Mouse (Mus musculus): ENCODE measurements around the gene Egfr.

Gene Egfr

DNA sequence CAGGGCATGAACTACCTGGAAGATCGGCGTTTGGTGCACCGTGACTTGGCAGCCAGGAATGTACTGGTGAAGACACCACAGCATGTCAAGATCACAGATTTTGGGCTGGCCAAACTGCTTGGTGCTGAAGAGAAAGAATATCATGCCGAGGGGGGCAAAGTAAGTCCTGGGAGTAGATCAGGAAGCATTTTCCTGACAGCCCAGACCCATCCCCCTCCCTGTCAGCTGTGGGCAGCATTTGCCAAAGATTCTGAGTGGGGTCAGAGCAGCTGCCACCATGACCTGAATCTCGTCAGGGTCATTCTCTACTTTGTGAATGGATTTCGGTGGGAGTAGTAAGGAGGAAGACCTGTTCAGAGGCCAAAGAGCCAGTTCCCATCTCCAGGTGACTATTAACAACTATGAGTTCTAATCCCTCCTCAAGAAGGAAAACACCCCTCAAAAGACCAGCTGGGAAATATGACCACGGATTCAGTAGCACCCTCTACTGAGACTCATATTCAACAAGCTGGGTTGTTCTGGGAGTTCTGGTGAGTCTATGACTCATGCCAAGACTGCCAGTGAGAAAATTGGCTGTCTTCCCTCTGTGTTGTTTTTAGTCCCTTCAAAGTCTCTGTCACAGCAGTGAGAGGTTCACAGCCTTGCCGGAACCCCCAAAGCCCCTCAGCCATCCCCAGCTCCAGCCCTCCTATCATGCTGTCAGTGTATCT, 152.5 kb downstream of the Egfr start:
- DNase-seq = no peak

DNA sequence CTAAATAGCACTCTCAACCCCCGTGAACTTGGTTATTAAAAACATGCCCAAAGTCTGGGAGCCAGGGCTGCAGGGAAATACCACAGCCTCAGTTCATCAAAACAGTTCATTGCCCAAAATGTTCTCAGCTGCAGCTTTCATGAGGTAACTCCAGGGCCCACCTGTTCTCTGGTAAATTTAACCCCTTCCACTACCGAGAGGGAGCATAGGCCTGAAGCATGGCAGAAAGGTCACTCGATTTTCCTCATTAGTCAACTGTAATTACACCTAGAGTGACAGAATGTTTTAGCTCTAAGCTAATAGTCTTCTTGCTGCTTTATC, 153.0 kb downstream of the Egfr start:
- no peak for DNase-seq

DNA sequence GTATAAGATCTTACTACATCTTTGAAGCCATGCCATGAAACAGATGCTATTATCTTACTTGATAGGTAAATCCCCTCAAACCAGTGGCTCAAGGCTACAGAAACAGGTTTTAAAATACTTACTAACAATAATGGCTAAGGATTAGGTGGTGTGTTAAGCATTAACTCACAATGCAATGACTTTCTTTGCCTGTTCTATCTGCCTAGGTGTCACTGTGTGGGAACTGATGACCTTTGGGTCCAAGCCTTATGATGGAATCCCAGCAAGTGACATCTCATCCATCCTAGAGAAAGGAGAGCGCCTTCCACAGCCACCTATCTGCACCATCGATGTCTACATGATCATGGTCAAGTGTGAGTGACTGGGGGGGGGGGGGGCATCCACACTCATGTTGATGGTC, 154.5 kb downstream of the Egfr start:
- no peak for DNase-seq

DNA sequence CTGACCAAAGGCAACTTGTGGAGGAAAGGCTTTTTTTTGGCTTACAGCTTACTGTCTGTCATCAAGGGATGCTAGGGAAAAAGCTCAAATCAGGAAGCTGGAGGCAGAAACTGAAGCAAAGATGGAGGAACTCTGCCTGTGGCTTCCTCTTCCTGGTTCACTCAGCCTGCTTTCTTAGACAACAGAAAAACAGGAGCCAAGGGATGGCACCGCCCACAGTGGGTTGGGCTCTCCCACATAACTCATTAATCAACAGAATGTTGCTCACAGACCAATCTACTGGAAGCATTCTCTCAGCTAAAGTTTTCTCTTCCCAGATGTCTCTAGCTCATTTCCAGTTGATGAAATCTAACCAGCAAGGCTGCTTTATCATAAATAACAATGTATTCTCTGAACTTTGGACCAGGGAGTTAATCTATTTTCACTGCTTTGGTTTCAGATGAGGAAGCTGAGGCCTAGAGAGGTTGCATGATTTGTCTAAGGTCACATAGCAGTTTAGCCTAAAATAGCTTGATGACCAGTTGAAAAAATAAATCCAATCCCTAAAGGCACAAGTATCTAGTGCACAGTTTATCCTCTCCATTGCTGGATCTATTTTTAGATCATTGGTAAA, 155.6 kb downstream of the Egfr start:
- DNase-seq = no peak

DNA sequence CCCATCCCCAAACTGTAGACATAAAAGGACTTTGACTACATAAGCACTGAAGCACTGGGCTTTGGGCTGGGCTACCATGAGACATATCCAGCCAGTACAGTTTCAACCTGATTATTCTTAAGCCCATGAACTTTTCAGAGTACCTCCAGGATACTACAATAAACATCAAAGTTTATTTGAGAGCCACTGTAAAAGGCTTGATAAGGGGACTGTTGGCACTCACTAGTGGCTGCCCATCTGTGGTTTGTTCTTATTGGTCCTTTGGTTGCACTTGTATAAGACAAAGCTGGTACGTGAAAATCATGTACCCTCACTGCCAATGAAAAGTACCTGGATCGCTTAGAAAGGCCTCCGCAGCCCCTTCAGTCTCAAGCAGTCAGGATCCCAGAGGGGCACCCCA, 162.8 kb downstream of the Egfr start:
- DNase-seq = no peak

DNA sequence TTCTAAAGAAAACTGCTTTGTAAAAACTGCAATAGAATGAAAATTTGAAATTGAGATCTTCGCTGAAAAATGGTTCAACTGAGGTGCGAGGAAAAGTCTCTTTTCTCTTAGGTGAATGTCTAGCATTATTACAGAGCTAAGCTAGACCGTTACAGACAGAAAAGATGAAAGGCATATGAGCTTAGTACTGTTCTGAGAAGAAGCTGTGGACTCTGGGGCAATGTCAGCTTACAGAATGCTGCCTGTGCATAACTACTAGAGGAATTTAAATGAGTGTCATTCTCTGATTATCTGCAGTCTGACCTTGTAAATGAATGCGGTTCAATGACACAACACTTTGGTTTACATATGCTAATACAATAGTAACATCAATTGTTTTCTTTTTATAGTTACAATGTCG, 163.8 kb downstream of the Egfr start:
- no peak for DNase-seq

DNA sequence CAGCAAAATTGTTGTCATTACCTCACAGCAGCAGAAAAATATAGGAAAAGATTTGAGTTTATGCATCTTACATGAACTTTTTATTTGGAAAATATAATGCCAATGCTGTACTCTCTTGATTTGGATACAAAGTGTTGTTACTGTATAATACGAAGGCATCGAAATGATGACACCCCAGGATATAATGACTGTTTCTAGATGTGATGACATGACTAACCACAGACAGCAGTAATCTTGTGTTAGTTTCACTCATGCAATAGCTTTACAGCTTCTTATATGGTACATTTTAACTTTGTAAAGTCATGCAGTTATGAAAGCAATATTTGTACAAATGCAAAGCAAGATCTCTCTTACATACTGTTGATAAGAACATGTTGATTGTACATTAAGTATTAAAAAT, 165.5 kb downstream of the Egfr start:
- DNase-seq = no peak

DNA sequence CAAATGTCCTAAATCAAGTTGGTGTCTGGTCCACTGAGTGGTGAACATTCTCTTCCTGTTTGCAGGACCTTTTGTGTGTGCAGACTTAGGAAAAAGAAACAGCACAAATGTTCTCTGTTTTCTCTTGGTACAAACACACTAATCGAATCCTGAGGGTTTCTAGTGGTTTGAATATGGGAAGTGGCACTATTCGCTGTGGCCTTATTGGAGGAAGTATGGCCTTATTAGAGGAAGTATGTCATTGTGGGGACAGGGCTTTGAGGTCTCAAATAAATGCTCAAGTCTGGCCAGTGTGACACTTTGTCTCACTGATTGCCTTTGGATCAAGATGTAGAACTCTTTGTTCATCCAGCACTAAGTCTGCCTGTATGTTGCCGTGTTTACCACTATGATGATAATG, 180.2 kb downstream of the Egfr start:
- DNase-seq = no peak

DNA sequence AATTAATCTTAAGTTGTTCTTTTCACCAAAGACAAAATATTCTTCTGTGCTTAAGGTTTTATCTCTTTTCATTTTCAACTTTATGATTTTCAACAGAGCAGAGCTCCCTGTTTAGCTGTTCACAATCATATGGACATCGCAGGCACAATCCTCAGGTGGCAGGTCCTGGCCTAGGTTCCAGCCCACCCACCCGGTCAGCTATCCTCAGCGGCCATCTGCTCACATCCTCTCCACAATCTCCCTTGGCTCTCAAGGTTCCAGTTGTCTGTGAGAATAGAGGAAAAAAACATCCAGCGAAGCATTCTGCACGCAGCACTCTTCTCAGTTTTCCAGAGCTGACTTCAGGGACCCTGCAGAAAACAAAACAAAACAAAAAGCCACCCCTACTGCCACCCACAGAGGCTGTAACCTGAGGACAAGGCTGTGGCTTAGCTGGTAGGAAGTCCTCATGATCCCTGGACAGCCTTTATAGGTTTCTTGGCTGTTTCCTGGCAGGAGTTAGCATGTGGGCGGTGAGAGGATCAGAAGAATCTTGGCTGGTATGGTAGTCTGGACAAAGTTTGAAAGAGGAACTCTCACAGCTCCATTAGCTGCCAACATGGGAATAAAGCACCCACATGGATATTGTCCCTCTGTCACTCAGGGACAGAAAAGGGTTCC, 183.7 kb downstream of the Egfr start:
- no peak for DNase-seq

DNA sequence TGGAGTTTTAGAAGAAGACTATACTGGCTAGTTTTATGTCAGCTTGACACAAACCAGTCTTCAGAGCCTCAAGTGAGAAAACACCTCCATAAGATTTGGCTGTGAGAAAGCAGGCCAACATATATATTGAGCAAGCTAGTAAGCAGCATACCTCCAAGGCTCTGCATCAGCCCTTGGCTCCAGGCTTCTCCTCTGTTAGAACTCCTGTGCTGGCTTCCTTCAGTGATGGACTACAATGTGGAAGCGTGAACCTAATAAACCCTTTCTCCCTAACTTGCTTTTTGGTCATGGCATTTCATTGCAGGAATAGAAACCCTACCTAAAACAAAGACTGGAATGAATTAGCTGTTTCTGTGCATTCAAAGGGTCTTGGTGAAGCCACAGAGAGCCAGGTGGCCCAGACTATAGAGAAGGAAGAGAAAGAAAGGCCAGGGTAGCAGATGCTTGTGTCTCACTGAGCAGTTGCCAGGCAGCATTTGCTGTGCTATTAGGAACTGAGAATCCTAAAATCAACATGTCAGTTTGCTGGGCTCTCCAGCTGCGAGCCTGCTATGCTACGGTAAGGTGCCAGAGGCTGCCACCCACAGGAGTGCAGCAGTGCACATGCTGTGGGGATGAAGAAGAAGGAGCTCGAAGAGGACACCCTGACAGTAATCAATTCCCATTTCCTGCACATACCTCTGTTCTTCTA, 189.2 kb downstream of the Egfr start:
- DNase-seq = no peak

DNA sequence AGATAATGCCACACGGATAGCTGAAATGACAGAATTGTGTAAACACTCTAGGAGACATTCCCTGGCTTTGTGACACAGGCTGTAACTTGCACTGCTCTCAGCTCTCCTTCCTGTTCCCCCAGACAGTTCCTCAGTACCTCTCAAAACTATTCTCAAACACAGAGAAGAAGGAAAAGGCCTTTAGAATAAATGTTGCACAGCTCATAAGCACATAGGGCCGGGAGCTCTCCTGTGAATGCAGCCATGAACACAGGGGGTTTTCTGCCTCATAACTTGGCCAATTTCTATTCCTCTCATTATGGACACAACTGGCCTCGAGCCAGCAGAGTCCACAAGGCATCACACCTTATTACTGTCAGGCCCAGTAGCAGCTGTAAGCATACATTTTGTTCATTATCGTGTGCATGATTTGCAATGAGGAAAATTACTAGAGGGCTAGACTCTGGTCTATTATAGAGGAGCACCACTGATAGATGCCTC, 190.0 kb downstream of the Egfr start:
- DNase-seq = no peak

DNA sequence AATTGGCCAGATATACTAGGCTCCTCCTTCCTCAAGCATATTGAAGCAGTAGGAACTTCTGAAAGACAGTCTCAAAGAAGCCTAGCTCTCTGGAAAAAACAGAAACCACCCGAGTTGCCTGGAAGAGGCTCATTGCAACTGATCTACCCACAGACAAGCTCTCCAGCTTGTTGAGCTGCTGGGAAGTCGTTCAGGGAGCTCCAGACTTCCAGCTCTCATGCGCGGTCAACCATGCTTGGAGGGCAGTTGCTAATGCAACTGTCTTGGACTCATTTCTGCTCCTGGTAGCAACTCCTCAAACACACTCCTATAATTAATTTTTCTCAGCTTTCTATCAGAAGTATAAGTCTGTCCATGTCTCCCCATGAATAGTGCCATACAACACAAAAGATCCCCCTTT, 191.0 kb downstream of the Egfr start:
- DNase-seq = no peak

DNA sequence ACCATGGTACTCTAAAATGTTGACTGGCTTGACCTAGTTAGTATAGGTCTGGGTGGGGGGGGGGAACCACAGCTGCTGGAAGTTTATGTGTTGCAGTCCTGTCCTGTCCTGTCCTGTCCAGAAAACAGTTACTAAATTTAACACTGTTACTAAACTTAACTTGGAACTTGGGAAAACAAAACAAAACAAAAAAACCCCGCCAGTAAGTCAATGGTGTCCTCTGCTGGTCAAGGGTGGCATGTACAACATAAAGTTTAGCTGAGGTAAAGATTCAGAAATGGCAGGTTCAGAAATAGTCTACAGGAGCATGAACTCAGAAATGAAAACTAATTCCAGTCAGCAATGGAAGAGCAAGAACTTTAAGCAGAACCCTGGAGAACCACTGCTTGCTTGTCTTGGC, 196.8 kb downstream of the Egfr start:
- peak; percentile 25 for DNase-seq

DNA sequence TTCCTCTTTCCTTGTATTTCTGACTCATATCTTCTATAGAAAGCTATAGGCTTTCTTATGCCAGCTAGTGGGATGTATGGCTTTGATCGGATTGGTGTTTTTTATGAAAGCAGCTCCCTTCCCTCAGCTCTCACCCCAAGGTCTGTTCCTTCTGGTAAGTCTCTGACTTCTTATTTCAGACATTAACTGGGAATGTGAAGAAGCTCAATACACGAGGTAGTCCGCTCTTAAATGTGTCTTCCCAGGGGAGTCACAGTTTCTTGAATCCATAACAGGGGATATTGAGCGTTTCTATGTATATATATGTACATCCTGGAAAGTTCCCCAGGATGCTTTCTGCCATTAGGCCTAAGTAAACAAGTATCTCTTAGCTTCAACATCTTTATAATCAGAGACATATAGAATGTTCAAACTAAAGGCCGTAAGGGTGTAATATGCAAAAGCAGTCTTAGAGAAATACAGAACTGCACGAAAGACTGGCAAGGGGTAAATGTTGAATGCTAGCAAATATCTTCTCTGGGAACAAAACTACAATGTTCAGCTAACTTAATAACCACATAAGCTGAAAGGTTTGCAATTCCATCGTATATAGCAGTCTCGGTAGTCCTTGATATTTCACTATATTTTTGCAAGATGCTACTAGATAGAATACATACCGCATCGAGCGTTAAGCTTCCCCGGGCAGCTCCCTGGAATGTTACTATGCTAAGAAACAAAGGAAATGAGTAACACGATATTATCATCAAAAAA, 198.4 kb downstream of the Egfr start:
- peak; percentile 6 for DNase-seq

DNA sequence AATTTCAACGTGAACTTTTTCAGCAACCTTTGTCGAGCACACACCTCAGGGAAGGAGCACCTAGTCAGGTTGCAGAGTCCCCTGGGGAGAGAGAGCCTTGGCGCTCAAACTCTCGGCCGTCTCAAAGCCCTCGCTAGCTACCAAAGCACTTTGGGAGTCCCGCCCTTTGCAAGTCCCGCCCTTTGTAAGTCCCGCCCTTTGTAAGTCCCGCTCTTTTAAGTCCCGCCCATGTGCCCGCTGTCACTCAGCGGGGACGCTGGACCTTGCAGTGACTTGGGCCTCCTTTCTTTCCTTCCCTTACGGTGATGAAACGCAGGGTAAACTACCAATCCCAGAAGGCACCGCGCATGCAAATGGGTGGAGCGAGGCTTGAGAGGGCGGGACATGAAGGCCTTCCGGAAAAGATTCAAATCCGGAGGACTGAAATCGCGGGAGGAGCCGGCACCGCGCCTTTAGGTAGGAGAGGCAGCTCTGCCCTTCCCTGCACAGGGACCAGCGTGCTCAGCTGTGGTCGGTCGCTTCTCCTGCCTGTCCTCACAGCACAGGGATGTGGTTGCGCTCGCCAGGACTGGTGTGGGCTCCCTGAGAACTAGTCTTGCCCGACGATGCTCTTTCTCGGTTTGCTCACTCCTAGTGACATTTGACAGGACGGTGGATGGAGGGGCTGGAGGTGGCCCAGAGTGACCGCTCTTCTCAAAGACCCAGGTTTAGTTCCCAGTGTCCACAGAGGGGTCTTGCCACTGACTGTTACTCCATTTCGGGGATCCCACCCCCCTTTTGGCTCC, 199.2 kb downstream of the Egfr start, which contains the start of gene Fbxo48:
Fbxo48 (plus strand) TSS at position 400 of the 785 bp plus-strand sequence.
- peak; percentile 96 for DNase-seq

DNA sequence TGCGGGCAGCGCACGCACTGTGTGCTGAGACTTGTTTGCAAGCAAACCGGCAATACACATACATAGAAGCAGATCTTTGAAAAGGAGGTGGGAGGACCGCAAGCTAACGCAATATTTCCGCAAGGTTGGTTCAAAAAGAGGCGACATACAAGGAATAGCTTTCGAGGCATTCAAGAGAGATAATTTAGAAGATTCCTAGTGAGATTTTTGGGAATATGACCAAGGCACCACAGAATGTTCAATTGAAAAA, 199.7 kb downstream of the Egfr start:
- DNase-seq = no peak

DNA sequence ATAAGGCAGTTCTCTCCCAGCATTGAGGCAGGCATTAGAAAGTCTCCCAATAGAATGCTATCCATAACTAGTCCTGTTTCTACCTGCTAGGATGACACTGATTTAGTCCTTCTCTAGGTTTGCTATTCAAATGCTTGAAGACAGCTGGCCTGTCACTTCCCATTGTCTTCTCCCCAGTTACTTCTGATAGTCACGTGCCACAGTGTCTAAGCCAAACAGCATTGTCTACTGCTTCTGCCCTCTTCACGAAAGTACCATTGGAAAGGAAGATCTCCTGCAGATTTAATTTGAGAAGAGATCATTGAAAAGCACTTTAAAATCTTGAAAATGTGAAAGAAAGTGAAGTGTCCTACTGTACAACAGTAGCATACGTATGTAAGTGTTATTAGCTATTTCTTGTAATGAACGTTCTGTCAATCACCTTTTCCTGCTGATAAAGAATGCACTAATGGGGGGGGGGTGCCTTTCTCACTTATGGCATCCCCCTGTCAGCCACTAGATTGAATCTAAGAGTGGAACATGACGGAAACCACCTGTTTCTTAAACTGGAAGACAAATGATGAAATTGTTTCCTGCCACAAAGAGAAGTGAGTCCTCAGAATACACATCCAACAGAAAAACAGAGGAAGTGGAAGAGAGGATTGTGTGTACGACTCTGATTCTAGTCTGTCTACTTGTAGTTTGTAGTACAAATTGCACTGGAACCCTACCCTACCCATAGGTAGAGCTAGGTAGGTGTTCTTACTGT, 204.3 kb downstream of the Egfr start:
- no peak for DNase-seq

DNA sequence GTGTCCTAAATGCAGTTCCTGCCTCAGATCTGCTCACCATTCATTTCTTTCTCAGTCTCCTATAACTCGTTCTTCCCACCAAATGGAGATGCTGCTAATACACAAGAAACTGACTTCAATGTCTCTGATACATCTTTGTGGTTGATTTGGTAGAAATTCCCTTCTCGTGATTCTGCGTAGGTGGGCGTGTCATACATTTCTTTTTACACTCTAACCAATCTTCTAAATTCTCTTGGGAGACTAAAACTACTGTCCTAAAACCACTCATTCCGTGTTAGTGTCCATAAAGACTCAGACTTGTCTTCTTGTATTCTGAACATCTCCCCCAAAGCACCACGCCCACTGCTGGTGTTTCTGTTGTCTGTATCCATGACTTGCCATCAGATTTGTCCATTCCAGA, 205.0 kb downstream of the Egfr start:
- no peak for DNase-seq

DNA sequence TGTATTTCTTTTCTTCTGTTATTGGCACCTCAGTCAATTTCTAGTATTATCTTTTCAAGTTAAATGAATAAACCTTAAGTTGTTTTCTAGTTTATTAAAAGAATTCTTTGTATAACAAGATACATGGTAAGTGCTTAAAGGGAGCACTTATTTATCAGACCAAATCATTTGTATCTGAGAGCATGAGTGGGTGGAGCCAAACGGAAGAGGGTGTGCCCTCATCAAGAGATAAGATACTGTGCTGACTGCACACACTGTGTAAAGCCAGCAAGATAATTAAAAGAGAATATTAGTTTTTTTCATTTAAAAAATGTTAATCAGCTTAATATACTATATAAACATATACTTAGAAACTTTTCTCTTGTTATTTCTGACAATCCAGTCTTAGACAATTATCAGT, 206.5 kb downstream of the Egfr start:
- DNase-seq = no peak

All from thymus, postnatal 25 days (tissue).